Mouse (Mus musculus) CD4-positive, CD25-positive, alpha-beta regulatory T cell, adult 4 months (primary cell): ENCODE measurements around the gene Pitx3. TPM values are rescaled to one million over a fixed set of nuclear protein-coding genes. Genes with fewer than 3 reads are reported as not detected.
"Not testable (repeated sequence)": the region's sequence is repeated elsewhere in the genome, so short reads cannot be mapped to it uniquely, and the experiment has no call there.

Experiments
- ATAC-seq: one replicate; pipeline ENCODE4 v1.8.0; 2017
- polyA plus RNA-seq, 2 experiments: library from polyadenylated mRNA; unstranded; fragments of 100-300 nt; shearing (Covaris generic); gene quantifications; one replicate each; pipeline ENCODE4 v1.2.1; 2017

Pitx3 gene
- polyA plus RNA-seq, result not detected

DNA sequence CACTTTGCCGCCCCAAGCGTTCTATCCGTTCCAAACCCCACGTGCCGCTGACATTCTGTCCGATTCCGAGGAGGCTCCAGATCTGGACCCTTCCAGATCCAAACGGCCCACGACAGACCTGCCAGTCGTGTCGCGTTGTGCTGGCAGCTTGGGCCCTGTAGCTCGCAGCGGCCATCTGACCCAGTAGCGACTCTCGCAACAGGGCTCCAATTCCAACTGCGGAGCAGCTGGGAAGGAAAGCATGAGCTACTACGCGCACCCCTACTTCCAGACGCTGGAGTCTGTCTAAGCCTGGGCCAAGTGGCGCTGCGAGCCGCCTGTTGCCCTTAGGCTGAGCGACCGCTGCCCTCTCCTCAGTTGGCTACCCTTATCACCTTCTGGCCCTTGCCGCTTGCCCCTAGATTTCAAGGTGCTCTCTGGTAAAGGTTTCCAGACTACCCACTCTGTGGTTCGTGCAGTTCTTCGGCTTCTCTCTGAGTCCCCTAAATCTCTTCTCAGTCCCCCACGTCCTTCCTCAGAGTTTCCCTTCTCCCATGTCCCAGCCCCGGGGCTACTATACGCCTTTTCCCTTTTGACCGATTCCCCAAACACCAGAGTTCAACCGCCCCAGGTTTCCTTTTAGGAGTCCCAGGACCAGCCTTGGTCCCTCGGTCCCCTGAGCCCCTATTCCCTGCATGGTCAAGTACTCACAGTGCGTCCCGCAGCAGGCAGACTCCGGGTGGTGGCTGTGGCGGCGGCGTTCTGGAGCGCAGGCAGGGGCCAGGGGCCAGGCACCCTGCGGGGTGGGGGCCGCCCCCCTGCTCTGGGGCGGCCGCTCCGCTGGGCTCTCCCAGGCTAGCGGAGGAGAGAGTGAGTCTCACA, at the start of gene Pitx3:
Gene Pitx3, minus strand, starts transcription at position 816 of the 861 bp plus-strand sequence.
- ATAC-seq, result no peak

GRCm38 (mm10) chr19:46187203-46187602, 39.1 kb upstream of the Pitx3 start:
- ATAC-seq, result no peak

- ATAC-seq, result no peak
Measured at GRCm38 (mm10) chr19:46186611-46187010, 38.5 kb upstream of the Pitx3 start.

DNA sequence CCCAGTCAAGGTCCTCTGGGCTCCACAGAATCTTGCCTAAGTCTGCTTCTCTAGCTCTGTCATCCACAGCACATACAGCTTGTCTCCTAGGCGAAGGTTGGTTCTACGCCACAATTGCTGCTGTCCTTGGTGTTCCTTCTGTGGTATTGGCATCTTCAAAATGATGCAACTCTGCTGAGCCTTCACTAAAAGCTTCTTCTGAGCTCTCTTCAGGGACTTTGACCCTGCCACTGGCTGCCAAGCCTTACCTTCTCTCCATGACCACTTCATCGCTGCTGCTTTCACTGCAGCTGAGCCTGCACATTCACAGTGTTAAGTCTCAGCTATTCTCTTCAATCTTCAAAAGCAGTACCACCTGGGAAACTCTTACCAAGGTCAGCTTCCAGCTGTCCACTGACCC, 34.1 kb upstream of the Pitx3 start:
- ATAC-seq, result no peak

- no peak for ATAC-seq
Measured at GRCm38 (mm10) chr19:46180274-46180673, 32.1 kb upstream of the Pitx3 start.

GRCm38 (mm10) chr19:46177046-46177445, 28.9 kb upstream of the Pitx3 start:
- no peak for ATAC-seq

GRCm38 (mm10) chr19:46175173-46175572, 27.0 kb upstream of the Pitx3 start:
- no peak for ATAC-seq

DNA sequence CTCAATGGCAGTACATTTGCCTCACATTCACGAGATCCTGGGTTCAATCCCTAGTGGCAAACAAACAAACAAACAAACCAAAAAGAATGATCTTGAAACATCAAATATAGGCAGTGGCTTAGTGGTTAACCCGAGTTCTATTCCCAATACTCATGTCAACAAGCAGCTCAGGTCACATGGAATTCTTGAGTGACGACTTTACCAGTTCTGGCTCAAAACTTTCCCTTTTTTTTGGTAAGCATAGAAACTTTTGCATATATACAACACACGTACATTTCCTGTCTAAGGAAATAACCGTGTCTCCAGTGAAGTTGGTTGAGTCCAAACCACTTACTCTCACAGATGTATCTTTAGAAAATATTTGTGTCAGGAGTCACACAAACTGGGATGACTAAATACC, 24.4 kb upstream of the Pitx3 start:
- ATAC-seq, result no peak

DNA sequence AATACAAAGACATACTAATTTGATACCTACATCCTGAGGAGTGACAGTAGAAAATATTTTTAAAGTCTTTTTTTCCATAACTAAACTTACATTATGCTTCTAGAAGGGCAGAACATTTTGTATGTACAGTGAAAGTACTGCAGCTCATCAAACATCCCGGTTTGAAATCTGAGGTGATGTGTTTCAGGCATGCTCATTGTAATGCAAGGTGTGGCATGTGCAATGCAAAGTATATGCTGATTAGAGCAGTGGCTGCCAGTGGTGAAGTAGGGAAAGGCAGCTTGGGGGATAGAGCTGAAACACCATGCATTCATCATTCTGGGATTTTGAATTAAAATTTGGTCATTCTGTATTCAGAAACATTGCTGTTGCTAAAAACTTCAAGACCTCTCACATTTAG, 21.8 kb upstream of the Pitx3 start:
- ATAC-seq, result no peak

GRCm38 (mm10) chr19:46169396-46169795, 21.3 kb upstream of the Pitx3 start:
- ATAC-seq, result no peak

DNA sequence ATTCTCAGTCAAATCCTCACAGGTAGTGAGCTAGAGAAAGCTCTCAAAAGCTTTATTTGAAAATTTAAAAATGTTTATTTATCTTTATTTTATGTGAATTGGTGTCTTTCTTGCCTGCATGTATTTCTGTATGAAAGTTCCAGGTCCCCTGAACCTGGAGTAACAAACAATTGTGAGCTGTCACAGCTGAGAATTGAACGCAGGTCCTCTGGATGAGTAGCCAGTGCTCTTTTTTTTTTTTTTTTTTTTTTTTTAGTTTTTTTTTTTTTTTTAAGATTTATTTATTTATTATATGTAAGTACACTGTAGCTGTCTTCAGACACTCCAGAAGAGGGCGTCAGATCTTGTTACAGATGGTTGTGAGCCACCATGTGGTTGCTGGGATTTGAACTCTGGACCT, 19.0 kb upstream of the Pitx3 start:
- ATAC-seq, result not testable (repeated sequence)

DNA sequence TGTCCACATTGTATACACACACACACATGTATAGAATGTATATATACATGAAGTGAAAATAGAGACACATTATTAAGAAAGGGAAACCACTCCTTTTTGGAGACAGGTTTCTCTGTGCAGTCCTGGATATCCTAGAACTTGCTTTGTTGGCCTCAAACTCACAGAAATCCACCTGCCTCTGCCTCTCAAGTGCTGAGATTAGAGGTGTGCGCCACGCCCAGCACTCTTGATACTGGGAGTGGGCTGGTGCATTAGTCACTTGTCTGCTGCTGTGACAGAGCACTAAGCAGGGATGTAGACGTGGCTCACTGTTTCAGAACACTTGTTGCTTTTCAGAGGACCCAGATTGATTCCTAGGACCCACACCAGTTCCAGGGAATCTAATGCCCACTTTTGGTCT, 17.8 kb upstream of the Pitx3 start:
- ATAC-seq, result no peak

GRCm38 (mm10) chr19:46152127-46152803, 4.1 kb upstream of the Pitx3 start, which contains the start of gene Gbf1:
Gbf1 (plus strand) TSS chr19:46152509.
- ATAC-seq, result peak; percentile 97

DNA sequence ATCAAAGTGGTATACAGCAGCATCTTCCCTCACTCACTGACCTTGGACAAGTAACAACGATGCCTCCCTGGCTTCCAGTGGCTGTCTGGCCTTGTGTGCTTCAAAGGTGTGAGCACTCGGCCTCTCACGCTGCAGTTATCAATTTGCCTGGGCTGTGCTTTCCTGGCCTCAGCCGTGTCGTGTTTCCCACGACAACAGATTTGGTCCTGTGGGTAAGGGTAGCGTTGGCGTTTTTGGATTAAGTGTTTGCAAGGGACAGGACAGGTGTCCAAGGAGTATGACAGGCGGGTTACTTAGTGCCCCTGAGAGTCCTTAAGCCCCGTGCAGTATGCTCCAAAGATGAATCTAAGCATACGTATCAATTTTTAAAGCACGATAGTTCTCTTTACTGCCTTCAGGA, 965 bp upstream of the Pitx3 start:
- ATAC-seq, result no peak

DNA sequence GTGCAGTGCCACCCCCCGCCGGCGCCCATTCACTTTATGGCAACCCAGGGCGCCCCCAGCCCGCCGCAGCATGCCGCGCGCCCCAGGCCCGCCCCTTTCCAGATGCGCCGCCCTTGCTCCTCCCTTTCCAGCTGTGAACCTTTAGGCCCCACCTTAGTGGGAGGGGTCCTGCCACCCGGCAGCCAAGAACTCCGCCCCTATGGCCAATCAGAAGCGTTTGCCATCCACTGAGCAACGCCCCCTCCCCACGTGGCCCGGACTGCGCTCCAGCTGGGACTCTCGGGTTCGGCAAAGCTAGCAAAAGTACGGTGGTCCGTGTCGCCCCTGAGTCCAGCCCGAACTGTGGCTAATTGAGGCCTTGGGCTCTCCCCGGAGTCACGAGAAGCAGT, 240 bp upstream of the Pitx3 start:
- ATAC-seq, result peak; percentile 3

- ATAC-seq, result no peak
Measured at GRCm38 (mm10) chr19:46141091-46141490, 7.0 kb downstream of the Pitx3 start.

DNA sequence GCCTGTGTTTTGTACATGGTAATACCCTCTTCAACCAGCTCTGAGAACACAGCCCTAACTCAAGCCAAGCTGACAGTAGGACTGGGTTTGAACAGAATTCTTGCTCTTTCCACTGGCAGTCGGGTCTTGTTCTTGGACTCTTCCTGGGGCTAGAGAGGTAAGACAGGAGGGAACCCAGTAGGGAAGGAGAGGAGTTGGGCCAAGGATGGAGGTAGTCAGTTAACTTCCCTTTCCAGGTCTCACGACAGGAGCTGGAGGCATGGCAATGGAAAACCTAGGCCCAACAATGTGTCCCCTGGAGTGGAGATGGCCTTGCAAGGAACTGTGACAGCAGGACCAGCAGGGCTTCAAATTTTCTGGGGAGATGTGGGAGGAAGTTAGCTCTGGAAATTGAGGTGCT, 7.8 kb downstream of the Pitx3 start:
- ATAC-seq, result no peak

- ATAC-seq, result peak; percentile 70
Measured at GRCm38 (mm10) chr19:46136639-46137580, 11.2 kb downstream of the Pitx3 start.

DNA sequence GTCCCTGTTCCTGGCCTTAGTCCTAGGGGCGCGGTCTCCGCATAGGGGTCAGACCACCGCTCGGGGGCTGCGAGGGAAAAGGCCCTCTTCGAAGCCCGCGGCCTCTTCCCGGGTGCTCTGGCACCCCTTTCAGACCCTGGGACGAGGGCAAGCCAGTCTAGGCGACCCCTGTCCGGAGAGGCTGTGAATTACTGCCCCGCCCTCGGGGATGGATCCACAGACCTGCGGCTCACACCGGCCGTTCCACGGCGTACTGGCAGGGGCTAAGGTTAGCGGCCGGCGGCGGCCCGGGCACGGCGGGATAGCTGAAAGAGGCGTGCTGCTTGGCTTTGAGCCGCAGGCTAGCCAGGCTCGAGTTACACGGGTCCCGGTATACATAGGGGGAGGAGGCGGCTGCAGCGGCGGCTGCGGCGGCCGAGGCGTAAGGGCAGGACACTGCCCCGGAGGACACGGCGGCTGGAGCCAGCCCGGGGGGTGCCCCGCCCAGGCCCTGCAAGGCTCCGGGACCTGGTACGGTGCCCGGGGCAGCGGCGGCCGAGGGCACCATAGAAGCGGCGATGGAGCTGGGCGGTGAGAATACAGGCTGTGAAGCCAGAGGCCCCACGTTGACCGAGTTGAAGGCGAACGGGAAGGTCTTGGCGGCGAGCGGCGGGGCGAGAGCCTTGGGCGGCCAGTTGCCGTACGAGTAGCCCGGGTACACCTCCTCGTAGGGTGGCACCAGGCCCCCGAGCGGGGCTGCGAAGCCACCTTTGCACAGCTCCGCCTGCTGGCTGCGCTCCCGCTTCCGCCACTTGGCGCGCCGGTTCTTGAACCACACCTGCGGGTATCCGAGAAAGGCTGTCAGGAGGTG, 12.1 kb downstream of the Pitx3 start:
- peak; percentile 76 for ATAC-seq

GRCm38 (mm10) chr19:46135297-46135696, 12.8 kb downstream of the Pitx3 start:
- ATAC-seq, result peak; percentile 68

- ATAC-seq, result no peak
Measured at GRCm38 (mm10) chr19:46132577-46132976, 15.5 kb downstream of the Pitx3 start.
